Mouse (Mus musculus) ES-E14 (cell line): ENCODE measurements around the gene Nol3.

Experiments
- CHD2 ChIP-seq: IDR thresholded peaks from 2 replicates; pipeline ENCODE4 v1.6.1; 2014; ENCODE audit warnings: mild to moderate bottlenecking, low read depth, low read length, inconsistent platforms
- MAFK ChIP-seq: IDR thresholded peaks from 2 replicates; pipeline ENCODE4 v1.6.1; 2014; ENCODE audit warnings: mild to moderate bottlenecking, low read depth, low read length, inconsistent platforms; ENCODE audit not compliant: insufficient read depth
- ZC3H11A ChIP-seq: IDR thresholded peaks from 2 replicates; pipeline ENCODE4 v1.6.1; 2012; ENCODE audit warnings: low read depth, mild to moderate bottlenecking, inconsistent platforms, low read length, borderline replicate concordance

DNA sequence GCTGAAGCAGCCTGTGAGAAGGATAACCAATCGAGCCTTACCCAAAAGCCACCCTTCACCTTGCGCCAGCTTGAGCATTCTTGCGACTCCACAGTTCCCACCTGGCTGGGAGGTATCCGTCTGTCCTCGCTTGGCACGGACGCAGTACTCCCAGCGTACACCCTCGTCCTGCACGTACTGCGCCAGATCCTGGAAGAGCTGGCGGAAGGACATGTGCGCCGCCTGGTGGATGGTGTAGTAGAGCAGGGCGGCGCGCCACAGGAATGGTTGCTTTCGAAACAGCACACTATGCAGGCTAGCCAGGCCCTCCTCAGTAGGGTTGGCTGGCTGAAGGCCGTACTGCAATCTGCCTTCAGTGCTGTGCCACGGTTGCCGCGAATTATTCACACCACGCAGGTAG is 7.1 kb downstream of the Nol3 start:
- no peak for TF ChIP-seq MAFK
- peak; percentile 71 for TF ChIP-seq ZC3H11A
- TF ChIP-seq CHD2, result no peak
